Mouse (Mus musculus) limb, embryonic 14.5 days (tissue): ENCODE measurements around the gene Flnb. TPM values are rescaled to one million over a fixed set of nuclear protein-coding genes. Genes with fewer than 3 reads are reported as not detected.

Experiments
- ATAC-seq: fragments of 200-750 bp; cut with Nextera tagmentation; 2 replicates; pipeline ENCODE4 v1.8.0; 2017; ENCODE audit warnings: low read depth, moderate number of reproducible peaks, moderate TSS enrichment; ENCODE audit not compliant: low FRiP score
- DNase-seq: peaks from one replicate; pipeline ENCODE4 v3.0.0-alpha.2; 2015; ENCODE audit warnings: low spot score
- H3K27ac ChIP-seq: fragments of 300-500 bp; sonication (generic); replicated peaks from 2 replicates; pipeline ENCODE4 v1.5.1; 2014; ENCODE audit warnings: low read depth, mild to moderate bottlenecking, low read length, moderate library complexity, mixed read lengths
- H3K27me3 ChIP-seq: fragments of 300-500 bp; sonication (generic); 2 replicates; pipeline ENCODE4 v1.6.1; 2014; ENCODE audit warnings: low read length, mixed read lengths; ENCODE audit not compliant: control insufficient read depth, insufficient read depth
- H3K36me3 ChIP-seq: fragments of 300-500 bp; sonication (generic); 2 replicates; pipeline ENCODE4 v1.6.1; 2014; ENCODE audit warnings: mild to moderate bottlenecking, low read length, moderate library complexity, mixed read lengths; ENCODE audit not compliant: control insufficient read depth, insufficient read depth
- H3K4me1 ChIP-seq: fragments of 300-500 bp; sonication (generic); 2 replicates; pipeline ENCODE4 v1.6.1; 2014; ENCODE audit warnings: antibody characterized with exemption, low read length, mixed read lengths; ENCODE audit not compliant: control insufficient read depth, insufficient read depth
- H3K4me2 ChIP-seq: fragments of 300-500 bp; sonication (generic); replicated peaks from 2 replicates; pipeline ENCODE4 v1.6.1; 2014; ENCODE audit warnings: low read depth, mild to moderate bottlenecking, low read length, moderate library complexity; ENCODE audit not compliant: severe bottlenecking
- H3K4me3 ChIP-seq: fragments of 300-500 bp; sonication (generic); replicated peaks from 2 replicates; pipeline ENCODE4 v1.5.1; 2014; ENCODE audit warnings: low read length
- H3K9ac ChIP-seq: fragments of 300-500 bp; sonication (generic); 2 replicates; pipeline ENCODE4 v1.6.1; 2014; ENCODE audit warnings: mild to moderate bottlenecking, low read depth, low read length, moderate library complexity; ENCODE audit not compliant: severe bottlenecking
- H3K9me3 ChIP-seq: fragments of 300-500 bp; sonication (generic); 2 replicates; pipeline ENCODE4 v1.6.1; 2016; ENCODE audit warnings: low read length; ENCODE audit not compliant: control insufficient read depth
- POLR2A ChIP-seq: fragments of 200-500 bp; IDR thresholded peaks from 2 replicates; pipeline ENCODE4 v1.8.0; 2012; ENCODE audit warnings: inconsistent platforms, mild to moderate bottlenecking, moderate library complexity, borderline replicate concordance; ENCODE audit not compliant: insufficient read depth, insufficient read length; ENCODE audit errors: extremely low read depth
- WGBS: fragments of 180-500 bp; shearing (Covaris S2); extraction: QIAGEN DNeasy Blood & Tissue Kit; methylation state at CpG from one replicate; pipeline ENCODE4 v1.1.7; 2014; 5-methylcytosine and 5-hydroxymethylcytosine counted together
- polyA plus RNA-seq, 2 experiments: library from polyadenylated mRNA; depleted of rRNA in 1 of 2; stranded (reverse) in 1 of 2; unstranded in 1 of 2; fragments of >200 nt; fragmentation: Nextera tagmentation in 1 of 2; extraction: Ambion mirVana in 1 of 2; gene quantifications; 2 replicates each; pipeline versions ENCODE4 v1.2.1 to v1.2.3; 2012 to 2014

Gene Flnb
- polyA plus RNA-seq, 2 experiments, result 39.4 to 58.7 TPM

DNA sequence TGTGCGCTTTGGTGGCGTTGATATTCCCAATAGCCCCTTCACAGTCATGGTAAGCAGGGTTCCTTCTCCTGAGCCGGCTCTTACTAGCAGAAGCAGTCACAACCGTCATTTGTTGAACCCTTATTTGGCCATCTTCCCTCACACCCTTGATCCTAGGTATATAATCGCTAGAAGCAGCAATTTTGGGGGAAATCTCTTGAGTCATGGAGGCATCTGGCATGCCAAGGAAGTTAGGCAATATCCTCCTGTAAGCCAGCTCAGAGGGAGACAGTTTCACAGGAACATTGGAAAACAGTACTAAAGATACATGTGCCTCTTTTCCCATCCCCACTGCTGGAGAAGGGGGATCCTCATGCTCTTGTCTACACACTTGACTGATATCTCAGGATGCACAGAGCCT is 101.6 kb downstream of the Flnb start:
- Histone ChIP-seq H3K4me2 (no peak overlapping the region), H3K4me1 (no peaks in the 10 kb centered on the region), H3K36me3 (peaks cover 96% of the 10 kb centered on the region), H3K27ac (no peak overlapping the region), H3K9me3 (no peaks in the 10 kb centered on the region), H3K27me3 (no peaks in the 10 kb centered on the region), H3K9ac (no peak overlapping the region), H3K4me3 (no peak overlapping the region)
- DNase-seq, result no peak
- no peak for TF ChIP-seq POLR2A
- WGBS, result 91% methylated on average over 5 of the region's 5 CpGs
- no peak for ATAC-seq

DNA sequence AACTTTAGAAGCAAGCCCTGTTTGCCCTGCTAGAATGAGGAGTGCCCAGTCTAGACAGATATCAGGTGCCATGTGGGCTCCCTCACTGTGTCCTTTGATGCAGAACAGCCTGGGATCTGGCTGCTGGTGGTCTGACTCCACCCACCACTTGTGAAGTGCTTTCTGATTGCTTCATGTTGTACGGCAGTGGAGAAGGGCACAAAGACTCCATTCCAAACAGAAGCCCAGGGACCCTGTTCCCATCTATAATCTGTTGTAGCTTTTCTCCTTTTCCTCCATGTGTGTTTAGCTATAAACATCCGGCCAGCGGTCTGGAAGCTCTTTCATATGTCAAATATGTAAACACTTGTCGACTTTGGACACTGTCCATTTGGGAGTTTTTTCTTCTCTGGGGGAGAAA is 102.2 kb downstream of the Flnb start:
- ATAC-seq (no peak), DNase-seq (no peak)
- H3K4me2 ChIP-seq, result no peak overlapping the region
- TF ChIP-seq POLR2A, result no peak
- no peaks in the 10 kb centered on the region for H3K27me3 ChIP-seq
- H3K27ac ChIP-seq, result no peak overlapping the region
- H3K36me3 ChIP-seq, result peaks cover 96% of the 10 kb centered on the region
- 77% methylated on average over 4 of the region's 4 CpGs for WGBS
- H3K4me1 ChIP-seq, result no peaks in the 10 kb centered on the region
- H3K9me3 ChIP-seq, result no peaks in the 10 kb centered on the region
- H3K4me3 ChIP-seq, result no peak overlapping the region
- no peak overlapping the region for H3K9ac ChIP-seq

- DNase-seq, result no peak
- no peak overlapping the region for H3K9ac ChIP-seq
- ATAC-seq, result no peak
- no peaks in the 10 kb centered on the region for H3K27me3 ChIP-seq
- no peaks in the 10 kb centered on the region for H3K9me3 ChIP-seq
- TF ChIP-seq POLR2A, result no peak
- H3K27ac ChIP-seq, result no peak overlapping the region
- H3K4me1 ChIP-seq, result no peaks in the 10 kb centered on the region
- WGBS, result 77% methylated on average over 5 of the region's 5 CpGs
- no peak overlapping the region for H3K4me2 ChIP-seq
- H3K4me3 ChIP-seq, result no peak overlapping the region
- peaks cover 98% of the 10 kb centered on the region for H3K36me3 ChIP-seq
Measured at GRCm38 (mm10) chr14:7921459-7921858, 103.7 kb downstream of the Flnb start.

DNA sequence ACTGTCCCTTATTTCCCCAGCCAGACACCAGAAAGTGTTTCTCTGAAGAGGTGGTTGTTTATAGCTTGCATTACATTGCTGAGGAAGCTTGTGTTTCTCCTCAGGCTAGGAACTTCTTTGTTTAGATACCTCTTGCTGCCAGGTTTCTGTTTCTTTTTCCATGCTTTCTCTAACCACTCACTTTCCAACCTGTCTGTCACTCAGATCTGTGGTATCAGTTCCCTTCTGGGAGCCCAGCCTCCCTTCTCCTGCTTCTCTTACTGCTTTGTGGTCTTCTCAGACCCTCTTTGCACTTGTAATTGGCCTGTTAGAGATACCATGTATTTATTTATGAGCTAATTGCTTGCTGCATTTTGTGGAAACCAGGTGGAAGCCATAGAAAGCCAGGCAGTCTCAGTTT is 105.9 kb downstream of the Flnb start:
- DNase-seq (no peak), ATAC-seq (no peak)
- no peak for TF ChIP-seq POLR2A
- Histone ChIP-seq H3K4me2 (no peak overlapping the region), H3K27me3 (no peaks in the 10 kb centered on the region), H3K27ac (no peak overlapping the region), H3K9ac (no peak overlapping the region), H3K4me1 (no peaks in the 10 kb centered on the region), H3K9me3 (no peaks in the 10 kb centered on the region), H3K4me3 (no peak overlapping the region), H3K36me3 (peaks cover 96% of the 10 kb centered on the region)

- Histone ChIP-seq H3K4me2 (no peak overlapping the region), H3K27ac (no peak overlapping the region), H3K4me3 (no peak overlapping the region), H3K9ac (no peak overlapping the region), H3K9me3 (no peaks in the 10 kb centered on the region), H3K36me3 (peaks cover 98% of the 10 kb centered on the region), H3K4me1 (no peaks in the 10 kb centered on the region), H3K27me3 (no peaks in the 10 kb centered on the region)
- WGBS, result 81% methylated on average over 1 of the region's 1 CpGs
- no peak for ATAC-seq
- no peak for DNase-seq
- TF ChIP-seq POLR2A, result no peak
Measured at GRCm38 (mm10) chr14:7928362-7928761, 110.6 kb downstream of the Flnb start.

DNA sequence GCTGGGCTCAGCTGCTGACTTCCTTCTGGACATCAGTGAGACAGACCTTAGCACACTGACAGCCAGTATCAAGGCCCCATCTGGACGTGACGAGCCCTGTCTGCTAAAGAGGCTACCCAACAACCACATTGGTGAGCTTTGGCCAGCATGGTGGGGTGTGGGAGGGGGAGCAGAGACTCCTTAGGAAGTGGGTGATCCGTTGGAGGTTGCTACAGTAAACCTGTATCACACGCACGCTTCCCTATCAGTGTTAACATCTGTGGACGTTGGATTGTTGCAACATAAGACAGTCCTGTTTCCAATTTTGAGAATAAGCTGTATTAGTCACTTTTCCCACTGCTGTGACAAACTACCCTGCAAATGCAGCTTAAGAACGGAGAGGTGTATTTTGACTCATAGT is 111.3 kb downstream of the Flnb start:
- Histone ChIP-seq H3K9me3 (no peaks in the 10 kb centered on the region), H3K4me1 (no peaks in the 10 kb centered on the region), H3K27ac (no peak overlapping the region), H3K9ac (no peak overlapping the region), H3K4me2 (no peak overlapping the region), H3K27me3 (no peaks in the 10 kb centered on the region), H3K36me3 (peaks cover 98% of the 10 kb centered on the region), H3K4me3 (no peak overlapping the region)
- TF ChIP-seq POLR2A, result no peak
- DNase-seq (no peak), ATAC-seq (no peak)
- WGBS, result 84% methylated on average over 7 of the region's 7 CpGs
